Mouse (Mus musculus) 3134 (cell line): ENCODE results near the gene Exog.

Source experiments
- DNase-seq: peaks from one replicate; pipeline ENCODE4 v3.0.0-alpha.2; 2011; ENCODE audit warnings: low spot score; ENCODE audit not compliant: insufficient read length; ENCODE audit errors: extremely low read depth

The Exog gene

DNA sequence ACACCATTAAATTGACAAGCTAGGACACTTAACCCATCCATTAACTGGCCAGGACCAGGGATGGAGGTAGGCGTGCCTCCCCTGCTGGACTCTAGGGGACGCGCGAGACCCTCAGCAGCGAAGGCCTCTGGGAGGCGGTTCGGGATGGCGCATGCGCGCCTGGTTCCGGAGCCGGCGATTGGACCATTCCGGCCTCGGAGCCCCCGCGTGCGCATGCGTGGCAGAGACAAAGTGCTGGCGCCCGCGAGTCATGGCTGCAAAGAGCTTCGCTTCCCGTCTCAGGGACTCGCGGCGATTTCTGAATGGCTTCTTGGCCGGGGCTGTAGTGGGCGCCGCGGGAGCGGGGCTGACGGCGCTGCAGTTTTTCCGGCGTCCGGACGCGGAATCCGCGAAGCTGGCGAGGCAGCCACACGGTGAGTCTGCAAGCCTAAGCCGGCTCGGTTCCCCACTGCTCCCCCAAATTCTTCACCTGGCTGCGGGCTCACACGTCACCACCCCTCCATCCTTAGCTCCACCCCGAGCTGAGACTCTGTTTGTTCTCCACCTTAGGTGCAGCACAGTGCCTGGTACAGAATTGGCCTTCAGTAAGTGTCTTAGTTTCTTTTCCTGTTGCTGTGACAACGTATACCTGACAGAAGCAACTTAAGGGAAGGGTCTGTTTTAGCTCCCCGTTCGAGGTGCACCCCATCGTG lies at the start of gene Exog:
TSS of gene Exog (plus strand) at position 206 of the 692 bp plus-strand sequence.
- peak; percentile 94 for DNase-seq

DNA sequence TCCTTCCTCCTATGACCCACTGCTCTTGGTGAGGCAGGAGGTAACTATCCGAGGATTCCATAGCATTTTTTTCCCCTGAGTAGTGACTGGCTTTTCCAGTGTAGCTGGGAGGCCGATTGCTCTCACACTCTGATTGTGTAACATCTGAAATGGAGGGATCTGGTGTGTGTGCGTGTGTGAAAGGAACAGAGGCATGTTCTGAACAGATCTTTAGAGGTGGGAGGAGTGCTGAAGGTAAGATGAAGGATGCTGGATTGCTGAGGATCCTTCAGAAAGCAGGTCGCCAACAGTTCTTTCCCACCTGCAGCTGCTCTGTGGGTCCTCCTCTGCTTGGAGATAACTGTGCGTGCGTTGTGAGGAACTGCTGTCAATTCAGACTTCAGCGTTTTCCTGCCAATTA lies 43.4 kb upstream of the Exog start:
- DNase-seq, result no peak

GRCm38 (mm10) chr9:119401801-119402214 lies 42.9 kb upstream of the Exog start, which contains the start of gene Acvr2b:
Acvr2b (plus strand) TSS chr9:119402118.
- DNase-seq, result peak; percentile 76

- DNase-seq, result no peak
These were observed 42.2 kb upstream of the Exog start for GRCm38 (mm10) chr9:119402253-119403235.

DNA sequence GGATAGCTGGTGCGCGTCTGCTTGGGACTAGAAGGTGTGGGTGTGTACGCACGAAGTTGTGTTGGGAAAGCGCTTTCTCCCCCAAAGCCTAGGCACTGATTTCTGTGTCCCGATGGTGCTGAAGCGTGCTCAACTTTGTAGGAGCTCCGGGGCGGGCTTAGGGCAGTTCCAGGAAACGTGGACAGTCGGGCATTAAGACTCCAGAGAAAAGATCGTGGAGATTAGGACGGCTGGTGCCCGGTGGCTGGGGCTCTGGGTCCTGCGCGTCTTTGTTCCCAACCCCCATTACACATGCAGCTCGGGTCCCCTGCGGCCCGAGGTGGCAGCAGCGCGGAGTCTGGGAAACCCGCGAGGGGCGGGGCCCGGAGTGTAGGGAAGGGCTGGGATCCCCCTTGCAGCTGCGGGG lies 41.5 kb upstream of the Exog start:
- no peak for DNase-seq

- DNase-seq, result no peak
These were observed 40.7 kb upstream of the Exog start for GRCm38 (mm10) chr9:119404090-119404489.

- no peak for DNase-seq
These were observed 36.9 kb upstream of the Exog start for GRCm38 (mm10) chr9:119407884-119408283.

GRCm38 (mm10) chr9:119408898-119409664 lies 35.7 kb upstream of the Exog start:
- DNase-seq, result no peak

DNA sequence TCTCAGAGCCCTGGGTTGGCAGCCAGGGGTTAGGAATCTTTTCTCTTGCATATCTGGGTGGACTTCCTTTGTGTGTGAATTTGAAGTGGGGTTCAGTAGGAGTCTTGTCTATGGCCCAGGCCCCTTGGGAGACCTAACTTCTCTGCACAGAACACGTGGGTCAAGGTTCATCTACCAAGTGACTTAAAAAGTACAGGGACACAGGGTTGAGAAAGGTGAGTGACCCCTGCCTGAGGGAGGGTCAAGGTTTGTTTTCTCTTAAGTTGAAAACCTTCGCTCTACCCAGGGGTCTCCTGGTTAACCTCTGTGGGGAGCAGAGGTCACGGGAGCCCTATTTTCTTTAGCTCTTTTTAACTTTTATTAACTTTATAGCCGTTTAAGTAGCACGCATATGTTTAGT lies 34.9 kb upstream of the Exog start:
- no peak for DNase-seq

DNA sequence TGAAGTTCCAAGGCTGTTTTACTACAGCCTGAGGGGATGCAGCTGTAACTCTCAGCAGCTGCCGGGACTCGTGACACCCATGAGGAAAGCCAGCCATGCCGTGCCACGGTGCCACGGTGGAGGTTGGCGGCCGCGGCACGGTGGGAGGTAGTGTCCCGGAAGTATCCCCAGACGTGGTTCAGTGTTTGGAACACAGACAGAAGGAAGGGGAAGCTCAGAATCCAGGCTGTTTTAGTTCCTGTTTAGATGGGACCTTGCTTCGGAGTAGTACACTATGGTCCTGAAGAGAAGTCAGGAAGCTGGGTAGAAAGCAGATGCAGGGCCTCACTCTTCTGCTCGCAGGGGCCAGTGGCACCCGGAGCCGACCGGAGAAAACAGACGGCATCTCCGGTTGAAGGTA lies 26.7 kb upstream of the Exog start:
- DNase-seq, result no peak

DNA sequence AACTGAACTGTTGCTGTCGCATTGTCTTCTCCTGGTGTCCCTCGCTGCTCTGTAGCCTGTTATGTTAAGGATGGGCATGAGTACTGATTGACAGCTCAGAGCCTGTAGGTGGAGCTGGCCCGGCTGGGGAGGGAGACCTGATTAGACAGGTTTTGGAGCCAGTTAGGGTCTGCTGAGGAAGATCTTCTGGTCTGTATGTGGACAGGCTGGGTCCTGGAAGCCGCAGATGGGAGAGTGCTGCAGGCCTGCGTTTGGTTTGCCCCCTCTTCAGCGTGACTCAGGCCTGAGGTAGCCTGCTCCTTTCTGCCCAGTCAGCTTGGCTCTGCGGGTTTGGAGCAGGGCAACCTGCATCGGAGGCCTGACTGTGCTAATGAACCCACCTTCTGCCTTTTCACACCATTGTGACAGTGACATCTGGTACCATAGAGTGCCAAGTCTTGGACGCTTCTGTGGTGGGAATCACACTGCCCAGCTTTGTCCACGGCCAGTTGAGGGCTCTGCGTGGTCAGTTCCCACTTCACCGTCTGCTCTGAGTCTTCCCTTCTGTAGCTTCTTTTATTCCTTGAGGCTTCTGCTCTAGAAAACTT lies 24.8 kb upstream of the Exog start:
- DNase-seq, result no peak

GRCm38 (mm10) chr9:119425217-119425975 lies 19.3 kb upstream of the Exog start:
- DNase-seq, result peak; percentile 75

DNA sequence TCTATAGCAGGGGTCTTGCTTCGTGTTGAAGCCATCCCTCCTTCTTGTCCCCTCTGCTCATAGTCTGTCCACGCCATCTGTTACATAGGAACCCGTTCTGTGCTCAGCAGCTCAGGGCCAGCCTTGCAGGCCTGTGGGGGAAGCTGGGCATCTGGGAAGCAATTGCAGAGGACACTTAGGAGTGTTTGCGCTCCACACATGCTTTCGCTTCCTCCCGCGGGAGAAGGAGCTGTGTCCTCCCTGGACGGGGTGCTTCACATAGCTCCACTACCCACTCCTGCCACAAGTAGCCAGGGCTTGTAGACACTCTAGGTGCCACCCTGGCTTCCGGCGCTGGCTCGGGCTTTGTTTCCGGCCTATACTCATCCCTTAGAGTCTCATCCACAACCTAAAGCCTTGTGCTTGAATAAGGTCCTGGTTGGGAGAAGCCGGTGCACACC lies 18.7 kb upstream of the Exog start:
- no peak for DNase-seq

- no peak for DNase-seq
These were observed 18.3 kb upstream of the Exog start for GRCm38 (mm10) chr9:119426483-119426882.

GRCm38 (mm10) chr9:119430311-119430710 lies 14.4 kb upstream of the Exog start:
- no peak for DNase-seq

DNA sequence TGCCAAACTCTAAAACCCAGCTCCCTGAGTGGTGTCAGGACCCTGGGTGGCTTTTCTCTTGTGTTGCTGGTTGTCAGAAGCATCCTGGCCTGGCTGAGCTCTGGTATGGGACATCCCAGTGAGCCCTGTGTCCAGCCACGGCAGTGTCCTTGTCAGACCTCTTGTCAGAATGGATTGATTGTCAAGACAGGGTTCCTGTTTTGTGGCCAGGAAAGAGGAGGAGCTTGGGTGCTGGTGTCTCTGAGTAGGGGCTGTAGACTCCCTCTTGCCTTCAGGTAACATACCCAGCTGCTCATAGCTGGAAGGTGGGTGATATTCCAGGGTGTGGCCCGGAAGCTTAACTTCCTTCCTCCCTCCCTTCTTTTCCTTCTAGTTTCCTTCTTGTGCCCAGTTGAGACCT lies 8.9 kb upstream of the Exog start:
- DNase-seq, result no peak

DNA sequence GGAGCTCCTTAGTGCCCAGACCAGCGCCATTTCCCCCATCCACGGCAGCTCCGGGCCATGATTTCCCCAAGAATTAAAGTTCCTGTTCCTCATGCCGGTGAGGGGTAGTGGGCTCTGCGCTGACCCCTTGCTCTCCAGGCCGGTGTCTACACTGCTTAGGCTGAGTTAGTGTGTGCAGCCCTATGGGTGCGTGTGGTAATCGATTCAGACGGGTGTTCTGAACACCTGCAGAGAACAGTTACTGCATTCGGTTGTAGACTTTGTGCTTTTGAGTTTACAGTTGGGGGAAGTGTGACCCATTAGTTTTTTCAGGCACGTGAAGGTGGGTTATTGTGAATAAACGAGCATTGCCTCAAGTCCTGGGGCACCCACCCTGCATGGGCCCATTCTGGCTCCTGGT lies 6.7 kb upstream of the Exog start:
- DNase-seq, result no peak

DNA sequence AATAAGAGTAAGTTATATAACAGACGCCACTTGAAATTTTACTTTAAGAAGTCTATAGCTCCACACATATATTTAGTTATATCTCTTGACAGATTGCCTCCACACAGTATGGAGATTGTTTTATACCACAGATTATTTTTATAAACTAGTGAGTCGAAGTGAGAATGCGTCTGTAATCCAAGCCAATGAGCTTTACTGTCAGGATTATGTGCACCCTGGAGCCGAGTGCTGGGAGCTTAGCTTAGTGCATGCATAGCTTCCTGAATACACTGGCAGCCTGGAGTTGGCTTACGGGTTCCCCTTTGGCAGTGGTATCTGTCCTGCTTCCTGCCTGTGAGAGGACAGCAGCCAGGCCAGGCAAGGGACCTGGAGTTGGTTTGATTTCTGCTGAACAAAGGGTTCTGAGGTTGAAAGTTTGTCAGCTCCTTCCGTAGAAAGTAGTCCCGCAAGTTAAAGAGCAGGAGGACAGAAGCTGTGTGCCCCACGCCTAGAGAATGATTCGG lies 6.2 kb upstream of the Exog start:
- no peak for DNase-seq

GRCm38 (mm10) chr9:119445737-119446136 lies 994 bp downstream of the Exog start:
- DNase-seq, result no peak

- no peak for DNase-seq
These were observed 11.2 kb downstream of the Exog start for GRCm38 (mm10) chr9:119455967-119456366.
